Mouse (Mus musculus) v-Abl transformed pro-B cells (cell line): ENCODE results near the gene Wrap73.

ENCODE experiments used
- in situ Hi-C, 2 experiments: fragments of 400-800 bp; cut with MboI; formaldehyde crosslinking; loops; one replicate each; pipeline ENCODE4 v1.15.1; 2025; ENCODE audit not compliant: unreplicated experiment in 2 of 2

Gene Wrap73

GRCm38 (mm10) chr4:154134803-154135202 is 7.4 kb upstream of the Wrap73 start:
- in situ Hi-C loops = loop anchor here in 1 of 2 experiments (25.0 kb wide), 1 partner anchor 1802 kb away; the partner anchor contains the start of gene Ube2j2

- in situ Hi-C loops = loop anchor here in 1 of 2 experiments (25.0 kb wide), 1 partner anchor 1800 kb away; the partner anchor contains the start of gene Ube2j2
Observed at GRCm38 (mm10) chr4:154137139-154137538, 5.0 kb upstream of the Wrap73 start.

GRCm38 (mm10) chr4:154139671-154140181 is 2.4 kb upstream of the Wrap73 start:
- in situ Hi-C loops = loop anchor here (10.0 to 25.0 kb wide), 2 partner anchors 1798 to 1965 kb away; partner anchors contain the start of genes Acot7 (in 1 of the 2) and Ube2j2 (in 1 of the 2)

GRCm38 (mm10) chr4:154140182-154140212 is 2.2 kb upstream of the Wrap73 start, which contains the start of gene Trp73:
Gene Trp73 (minus strand): TSS chr4:154140208.
- in situ Hi-C loops = loop anchor here (10.0 to 25.0 kb wide), 2 partner anchors 1797 to 1965 kb away; partner anchors contain the start of genes Acot7 (in 1 of the 2) and Ube2j2 (in 1 of the 2)

GRCm38 (mm10) chr4:154140213-154141008 is 1.8 kb upstream of the Wrap73 start:
- in situ Hi-C loops = loop anchor here (10.0 to 25.0 kb wide), 2 partner anchors 1797 to 1966 kb away; partner anchors contain the start of genes Acot7 (in 1 of the 2) and Ube2j2 (in 1 of the 2)

- in situ Hi-C loops = loop anchor here (10.0 to 25.0 kb wide), 2 partner anchors 1796 to 1966 kb away; partner anchors contain the start of genes Acot7 (in 1 of the 2) and Ube2j2 (in 1 of the 2)
Observed at GRCm38 (mm10) chr4:154141009-154141867, 934 bp upstream of the Wrap73 start.

- in situ Hi-C loops = loop anchor here (10.0 to 25.0 kb wide), 2 partner anchors 1793 to 1970 kb away; partner anchors contain the start of genes Acot7 (in 1 of the 2) and Ube2j2 (in 1 of the 2)
Observed at GRCm38 (mm10) chr4:154144712-154145111, 2.5 kb downstream of the Wrap73 start.

- in situ Hi-C loops = loop anchor here (10.0 to 25.0 kb wide), 2 partner anchors 1791 to 1972 kb away; partner anchors contain the start of genes Acot7 (in 1 of the 2) and Ube2j2 (in 1 of the 2)
Observed at GRCm38 (mm10) chr4:154146342-154146741, 4.2 kb downstream of the Wrap73 start.

- in situ Hi-C loops = loop anchor here (5.0 to 25.0 kb wide), 5 partner anchors 913 to 1967 kb away; partner anchors contain the start of genes Faap20 (in 2 of the 2), Acot7 (in 1 of the 2), Nadk (in 1 of the 2) and Pex10 (in 1 of the 2)
Observed at GRCm38 (mm10) chr4:154154104-154154503, 11.9 kb downstream of the Wrap73 start.

- in situ Hi-C loops = loop anchor here (25.0 kb wide), 4 partner anchors 1081 to 1969 kb away; partner anchors contain the start of genes Faap20 (in 2 of the 2), Acot7 (in 1 of the 2), Nadk (in 1 of the 2) and Rnf207 (in 1 of the 2)
Observed at GRCm38 (mm10) chr4:154156050-154156449, 13.9 kb downstream of the Wrap73 start.

GRCm38 (mm10) chr4:154157970-154158662 is 15.9 kb downstream of the Wrap73 start:
- in situ Hi-C loops = loop anchor here (25.0 kb wide), 4 partner anchors 1079 to 1971 kb away; partner anchors contain the start of genes Faap20 (in 2 of the 2), Acot7 (in 1 of the 2), Nadk (in 1 of the 2) and Rnf207 (in 1 of the 2)

GRCm38 (mm10) chr4:154159002-154159401 is 16.8 kb downstream of the Wrap73 start:
- in situ Hi-C loops = loop anchor here (25.0 kb wide), 4 partner anchors 1078 to 1972 kb away; partner anchors contain the start of genes Faap20 (in 2 of the 2), Acot7 (in 1 of the 2), Nadk (in 1 of the 2) and Rnf207 (in 1 of the 2)

GRCm38 (mm10) chr4:154159961-154160537 is 17.9 kb downstream of the Wrap73 start:
- in situ Hi-C loops = loop anchor here (5.0 to 25.0 kb wide), 7 partner anchors 185 to 1973 kb away; partner anchors contain the start of genes Faap20 (in 2 of the 2), Acot7 (in 1 of the 2), Cep104 (in 1 of the 2) and Dffb (in 1 of the 2)

GRCm38 (mm10) chr4:154160538-154161390 is 18.6 kb downstream of the Wrap73 start, which contains the start of gene Tprgl:
Gene Tprgl (minus strand): TSS chr4:154160666.
- in situ Hi-C loops = loop anchor here (5.0 to 25.0 kb wide), 7 partner anchors 186 to 1973 kb away; partner anchors contain the start of genes Faap20 (in 2 of the 2), Acot7 (in 1 of the 2), Cep104 (in 1 of the 2) and Dffb (in 1 of the 2)

- in situ Hi-C loops = loop anchor here (5.0 to 25.0 kb wide), 7 partner anchors 188 to 1976 kb away; partner anchors contain the start of genes Faap20 (in 2 of the 2), Acot7 (in 1 of the 2), Cep104 (in 1 of the 2) and Dffb (in 1 of the 2)
Observed at GRCm38 (mm10) chr4:154163296-154163695, 21.1 kb downstream of the Wrap73 start.

GRCm38 (mm10) chr4:154167053-154167452 is 24.9 kb downstream of the Wrap73 start:
- in situ Hi-C loops = loop anchor here (10.0 to 25.0 kb wide), 5 partner anchors 192 to 1980 kb away; partner anchors contain the start of genes Faap20 (in 2 of the 2), Acot7 (in 1 of the 2), Cep104 (in 1 of the 2) and Dffb (in 1 of the 2)

- in situ Hi-C loops = loop anchor here (25.0 kb wide), 4 partner anchors 1067 to 1983 kb away; partner anchors contain the start of genes Faap20 (in 2 of the 2), Acot7 (in 1 of the 2), Nadk (in 1 of the 2) and Rnf207 (in 1 of the 2)
Observed at GRCm38 (mm10) chr4:154170021-154170420, 27.8 kb downstream of the Wrap73 start.
